Mouse (Mus musculus): ENCODE results near the gene Adgrg2.

- no peak for TF ChIP-seq CTCF (conservative IDR thresholded peaks at IDR 0.05; ENCODE audit: low read length)
- no peak for TF ChIP-seq POU5F1 (IDR thresholded peaks at IDR 0.05; ENCODE audit: borderline replicate concordance, low read length)
These were observed 38.4 kb upstream of the Adgrg2 start for GRCm38 (mm10) chrX:160351967-160352677.
